Mouse (Mus musculus) B cell, adult (primary cell): Measurements from ENCODE around the gene Zfp758. TPM values are rescaled to one million over a fixed set of nuclear protein-coding genes. Genes with fewer than 3 reads are reported as not detected.

Experiments used
- total RNA-seq: library from RNA; stranded (reverse); gene quantifications from 4 replicates; pipeline ENCODE4 v1.2.4, GENCODE M21; 2023; ENCODE audit not compliant: inconsistent age

The Zfp758 gene
- 18.5 to 24.2 TPM (median 20.4 TPM) in 4 replicates for total RNA-seq

GRCm38 (mm10) chr17:22361101-22361781, at the start of gene Zfp758, which contains the start of gene Zfp944:
Gene Zfp758 (plus strand): TSS chr17:22361453.
Gene Zfp944 (minus strand): TSS chr17:22361400.

GRCm38 (mm10) chr17:22314730-22315226, 46.5 kb upstream of the Zfp758 start, which contains the start of gene CT030661.1:
Gene CT030661.1 (minus strand): TSS chr17:22314837.

GRCm38 (mm10) chr17:22423952-22424617, 62.8 kb downstream of the Zfp758 start, which contains the start of gene Zfp946:
Gene Zfp946 (plus strand): TSS chr17:22424222.

Other genes with a start within 250 kb of the Zfp758 start
- gene Zfp947, start 195.3 kb upstream of the Zfp758 start, total RNA-seq, result not detected in 4 replicates
- gene Zfp994, start 135.8 kb upstream of the Zfp758 start, total RNA-seq, result 5.5 to 6.1 TPM (median 5.8 TPM) in 4 replicates
- gene CT030661.1, start 46.6 kb upstream of the Zfp758 start, total RNA-seq, result 8.5 to 10.4 TPM (median 9.7 TPM) in 4 replicates
- gene Zfp944, start 53 bp upstream of the Zfp758 start, total RNA-seq, result 13.0 to 15.6 TPM (median 14.3 TPM) in 4 replicates
- gene Zfp946, start 62.8 kb downstream of the Zfp758 start, total RNA-seq, result 4.2 to 7.0 TPM (median 5.5 TPM) in 4 replicates
- gene Vmn2r111, start 212.0 kb downstream of the Zfp758 start, total RNA-seq, result not detected in 4 replicates
- not detected in 4 replicates for gene Vmn2r112, start 239.5 kb downstream of the Zfp758 start, total RNA-seq